Mouse (Mus musculus) MEL (cell line): ENCODE results near the gene Rab3c. TPM values are rescaled to one million over a fixed set of nuclear protein-coding genes. Genes with fewer than 3 reads are reported as not detected.

Source experiments
- DNase-seq: peaks from one replicate; pipeline ENCODE4 v3.0.0; 2011; ENCODE audit warnings: low read depth, low spot score
- H3K27ac ChIP-seq: 2 replicates; pipeline ENCODE4 v1.5.1; 2012; ENCODE audit warnings: low read depth, mild to moderate bottlenecking, control low read depth, low read length, moderate library complexity; ENCODE audit not compliant: control insufficient read depth
- H3K27me3 ChIP-seq, 2 experiments: fragments of 150-350 bp in 1 of 2; sonication (generic) in 1 of 2; 2 replicates each; pipeline ENCODE4 v1.6.1; 2012; ENCODE audit warnings: low read length in 2 of 2, mild to moderate bottlenecking in 2 of 2, improper control_type of control experiment in 1 of 2, moderate library complexity in 1 of 2; ENCODE audit not compliant: insufficient read depth in 2 of 2, control insufficient read depth in 1 of 2
- H3K36me3 ChIP-seq, 2 experiments: 2 replicates each; pipeline ENCODE4 v1.6.1; 2012 to 2014; ENCODE audit warnings: low read length in 2 of 2, improper control_type of control experiment in 1 of 2, inconsistent platforms in 1 of 2, mild to moderate bottlenecking in 1 of 2; ENCODE audit not compliant: insufficient read depth in 2 of 2, control insufficient read depth in 1 of 2
- H3K4me1 ChIP-seq, 2 experiments: fragments of 150-350 bp in 1 of 2; sonication (generic) in 1 of 2; 2 replicates each; pipeline ENCODE4 v1.6.1; 2012; ENCODE audit warnings: low read length in 2 of 2, improper control_type of control experiment in 1 of 2, mild to moderate bottlenecking in 1 of 2; ENCODE audit not compliant: insufficient read depth in 2 of 2, control insufficient read depth in 1 of 2
- H3K4me3 ChIP-seq, 2 experiments: fragments of 150-350 bp in 1 of 2; sonication (generic) in 1 of 2; 2 replicates each; pipeline ENCODE4 v1.5.1; 2012; ENCODE audit warnings: low read depth in 2 of 2, low read length in 2 of 2, mild to moderate bottlenecking in 2 of 2, moderate library complexity in 2 of 2, control low read depth in 1 of 2, improper control_type of control experiment in 1 of 2; ENCODE audit not compliant: control insufficient read depth in 1 of 2, insufficient read depth in 1 of 2
- H3K79me2 ChIP-seq: 2 replicates; pipeline ENCODE4 v1.6.1; 2012; ENCODE audit warnings: mild to moderate bottlenecking, low read length, moderate library complexity; ENCODE audit not compliant: control insufficient read depth, poor library complexity, insufficient read depth
- H3K9ac ChIP-seq: 2 replicates; pipeline ENCODE4 v1.6.1; 2012; ENCODE audit warnings: low read depth, mild to moderate bottlenecking, control low read depth, low read length, moderate library complexity; ENCODE audit not compliant: control insufficient read depth, poor library complexity, severe bottlenecking
- H3K9me3 ChIP-seq: fragments of 150-350 bp; sonication (generic); replicated peaks from 2 replicates; pipeline ENCODE4 v1.6.1; 2012; ENCODE audit warnings: mild to moderate bottlenecking, low read length, improper control_type of control experiment, moderate library complexity; ENCODE audit not compliant: insufficient read depth
- CHD2 ChIP-seq: IDR thresholded peaks from 2 replicates; pipeline ENCODE4 v1.6.1; 2011; ENCODE audit warnings: low read length, improper control_type of control experiment
- CTCF ChIP-seq, 3 experiments: IDR thresholded peaks in 2 of 3; conservative IDR thresholded peaks in 1 of 3; 2 replicates each; pipeline ENCODE4 v1.5.1; 2011 to 2012; ENCODE audit warnings: low read length in 3 of 3, low read depth in 2 of 3, mild to moderate bottlenecking in 2 of 3, improper control_type of control experiment in 1 of 3, inconsistent platforms in 1 of 3, mixed read lengths in 1 of 3, moderate library complexity in 1 of 3; ENCODE audit not compliant: control insufficient read depth in 1 of 3, insufficient read depth in 1 of 3, poor library complexity in 1 of 3, severe bottlenecking in 1 of 3
- E2F4 ChIP-seq: IDR thresholded peaks from 2 replicates; pipeline ENCODE4 v1.6.1; 2011; ENCODE audit warnings: low read depth, low read length, improper control_type of control experiment, borderline replicate concordance
- ELF1 ChIP-seq: IDR thresholded peaks from 2 replicates; pipeline ENCODE4 v1.6.1; 2014; ENCODE audit warnings: low read depth, mild to moderate bottlenecking, inconsistent platforms, low read length, improper control_type of control experiment, moderate library complexity
- EP300 ChIP-seq, 2 experiments: IDR thresholded peaks; 2 replicates each; pipeline ENCODE4 v1.6.1; 2011; ENCODE audit warnings: improper control_type of control experiment in 2 of 2, low read length in 2 of 2, low read depth in 1 of 2, mild to moderate bottlenecking in 1 of 2
- GATA1 ChIP-seq: IDR thresholded peaks from 2 replicates; pipeline ENCODE4 v1.6.1; 2011; ENCODE audit warnings: low read depth, low read length, improper control_type of control experiment
- HCFC1 ChIP-seq: IDR thresholded peaks from 2 replicates; pipeline ENCODE4 v1.6.1; 2012; ENCODE audit warnings: low read depth, mild to moderate bottlenecking, inconsistent platforms, low read length, improper control_type of control experiment, moderate library complexity
- JUND ChIP-seq: IDR thresholded peaks from 2 replicates; pipeline ENCODE4 v1.6.1; 2011; ENCODE audit warnings: low read depth, mild to moderate bottlenecking, improper control_type of control experiment, low read length
- MAZ ChIP-seq: IDR thresholded peaks from 2 replicates; pipeline ENCODE4 v1.6.1; 2012; ENCODE audit warnings: low read depth, mild to moderate bottlenecking, inconsistent platforms, low read length, improper control_type of control experiment
- MXI1 ChIP-seq: IDR thresholded peaks from 2 replicates; pipeline ENCODE4 v1.6.1; 2011; ENCODE audit warnings: mild to moderate bottlenecking, low read depth, low read length, improper control_type of control experiment
- MYB ChIP-seq: IDR thresholded peaks from 2 replicates; pipeline ENCODE4 v1.6.1; 2011; ENCODE audit warnings: mild to moderate bottlenecking, low read depth, low read length, improper control_type of control experiment
- NRF1 ChIP-seq: IDR thresholded peaks from 2 replicates; pipeline ENCODE4 v1.6.1; 2014; ENCODE audit warnings: low read depth, mild to moderate bottlenecking, inconsistent platforms, low read length, improper control_type of control experiment, moderate library complexity; ENCODE audit not compliant: poor library complexity, insufficient read depth, severe bottlenecking
- POLR2AphosphoS2 ChIP-seq: IDR thresholded peaks from 2 replicates; pipeline ENCODE4 v1.6.1; 2011; ENCODE audit warnings: low read length, improper control_type of control experiment
- SIN3A ChIP-seq: IDR thresholded peaks from 2 replicates; pipeline ENCODE4 v1.6.1; 2012; ENCODE audit warnings: low read length, improper control_type of control experiment, inconsistent platforms
- TCF12 ChIP-seq: IDR thresholded peaks from 2 replicates; pipeline ENCODE4 v1.6.1; 2014; ENCODE audit warnings: low read depth, mild to moderate bottlenecking, inconsistent platforms, low read length, improper control_type of control experiment, moderate library complexity
- UBTF ChIP-seq: IDR thresholded peaks from 2 replicates; pipeline ENCODE4 v1.6.1; 2012; ENCODE audit warnings: low read depth, mild to moderate bottlenecking, inconsistent platforms, low read length, improper control_type of control experiment, moderate library complexity, borderline replicate concordance; ENCODE audit not compliant: insufficient read depth
- ZC3H11A ChIP-seq: IDR thresholded peaks from 2 replicates; pipeline ENCODE4 v1.6.1; 2012; ENCODE audit warnings: low read depth, mild to moderate bottlenecking, inconsistent platforms, low read length, improper control_type of control experiment
- ZKSCAN1 ChIP-seq: IDR thresholded peaks from 2 replicates; pipeline ENCODE4 v1.6.1; 2012; ENCODE audit warnings: low read depth, mild to moderate bottlenecking, inconsistent platforms, low read length, improper control_type of control experiment, moderate library complexity
- ZNF384 ChIP-seq: IDR thresholded peaks from 2 replicates; pipeline ENCODE4 v1.6.1; 2012; ENCODE audit warnings: low read depth, mild to moderate bottlenecking, inconsistent platforms, low read length, improper control_type of control experiment
- polyA plus RNA-seq, 2 experiments: library from polyadenylated mRNA; stranded (reverse) in 1 of 2; unstranded in 1 of 2; fragments of >175 nt in 1 of 2; fragments of >200 nt in 1 of 2; gene quantifications; 2 replicates each; pipeline versions ENCODE4 v1.2.1 to v1.2.4; 2012; ENCODE audit warnings: low replicate concordance in 2 of 2, low read depth in 1 of 2; ENCODE audit not compliant: insufficient read length in 2 of 2, insufficient read depth in 1 of 2, missing spikeins in 1 of 2
- total RNA-seq: library from RNA; depleted of rRNA; stranded (reverse); fragments of 300-350 nt; gene quantifications from 2 replicates; pipeline ENCODE4 v1.2.3, GENCODE M21; 2012

Gene Rab3c
- total and polyA plus RNA-seq, 3 experiments: not detected

DNA sequence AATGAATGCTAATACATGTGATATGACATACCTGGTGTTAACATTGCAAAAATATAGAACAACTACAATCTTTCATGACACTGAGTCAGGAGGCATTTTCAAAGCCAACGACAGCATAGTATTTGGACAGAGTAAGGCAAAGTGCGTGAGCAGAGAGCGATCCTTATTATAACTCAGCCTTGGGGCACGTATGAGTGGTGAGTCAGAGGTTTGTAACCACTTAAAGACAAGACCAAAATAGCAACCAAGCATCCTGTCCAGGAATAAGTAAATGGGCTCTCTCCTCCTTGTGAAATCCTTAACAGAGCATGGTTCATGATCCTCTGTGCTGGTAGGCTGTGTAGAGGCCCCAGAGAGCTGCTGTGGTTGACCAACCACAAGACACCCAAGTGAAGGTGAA lies 50.8 kb downstream of the Rab3c start:
- Histone ChIP-seq H3K4me1 (no peaks in the 10 kb centered on the region), H3K9ac (no peak overlapping the region), H3K27me3 (no peaks in the 10 kb centered on the region), H3K9me3 (no peaks in the 10 kb centered on the region), H3K27ac (no peak overlapping the region), H3K36me3 (no peaks in the 10 kb centered on the region), H3K4me3 (no peak overlapping the region), H3K79me2 (no peaks in the 10 kb centered on the region)
- DNase-seq: no peak
- TF ChIP-seq JUND (no peak), POLR2AphosphoS2 (no peak), SIN3A (no peak), NRF1 (no peak), HCFC1 (no peak), MAZ (no peak), ZKSCAN1 (no peak), TCF12 (no peak), ZNF384 (no peak), MXI1 (no peak), E2F4 (no peak), GATA1 (no peak), ZC3H11A (no peak), UBTF (no peak), ELF1 (no peak), CTCF (IDR thresholded peaks at IDR 0.05 in 2 of 3, conservative IDR thresholded peaks at IDR 0.05 in 1 of 3; ENCODE audit: control insufficient read depth in 1 of 3, insufficient read depth in 1 of 3, low read depth in 2 of 3, low read length in 3 of 3, poor library complexity in 1 of 3, severe bottlenecking in 1 of 3) (no peak), CHD2 (no peak), MYB (no peak)

DNA sequence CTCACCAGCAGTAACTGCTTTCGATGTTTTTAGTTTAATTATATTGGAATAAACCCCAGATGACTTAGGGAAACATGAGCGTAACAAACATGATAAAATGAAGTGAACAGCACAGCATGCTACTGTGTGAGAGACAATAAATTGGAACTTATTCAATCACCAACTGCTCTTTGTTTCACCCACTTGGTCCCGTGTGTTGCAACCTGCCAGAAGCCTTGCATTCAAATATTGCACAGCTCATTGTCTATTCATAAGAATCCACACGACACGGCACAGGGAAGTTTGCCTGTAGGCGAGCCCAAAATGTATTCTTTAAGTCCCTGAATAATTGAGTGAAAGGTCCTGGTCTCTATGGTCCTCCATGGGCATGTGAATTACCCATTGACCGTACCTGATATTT lies 61.6 kb downstream of the Rab3c start:
- Histone ChIP-seq H3K79me2 (no peaks in the 10 kb centered on the region), H3K9me3 (no peaks in the 10 kb centered on the region), H3K27ac (no peak overlapping the region), H3K9ac (no peak overlapping the region), H3K4me1 (no peaks in the 10 kb centered on the region), H3K4me3 (no peak overlapping the region), H3K36me3 (no peaks in the 10 kb centered on the region), H3K27me3 (no peaks in the 10 kb centered on the region)
- DNase-seq: no peak
- TF ChIP-seq ZNF384 (no peak), EP300 (IDR thresholded peaks at IDR 0.05; ENCODE audit: low read depth in 1 of 2, low read length in 2 of 2) (no peak)
